Mouse (Mus musculus): ENCODE results near the gene Lsm2.
"Not testable (repeated sequence)": the region's sequence is repeated elsewhere in the genome, so short reads cannot be mapped to it uniquely, and the experiment has no call there.

Lsm2 gene

GRCm38 (mm10) chr17:34957291-34957690 lies 24.4 kb upstream of the Lsm2 start:
- not testable (repeated sequence) for DNase-seq

- DNase-seq, result not testable (repeated sequence)
Measured at GRCm38 (mm10) chr17:34957966-34958365, 23.7 kb upstream of the Lsm2 start.

GRCm38 (mm10) chr17:34958734-34959129 lies 22.9 kb upstream of the Lsm2 start:
- not testable (repeated sequence) for DNase-seq

GRCm38 (mm10) chr17:34959130-34959778 lies 22.4 kb upstream of the Lsm2 start, which contains the start of gene Hspa1b:
Hspa1b (minus strand) TSS chr17:34959238.
- peak; percentile 78 for DNase-seq

GRCm38 (mm10) chr17:34959881-34960515 lies 21.7 kb upstream of the Lsm2 start:
- DNase-seq, result no peak

GRCm38 (mm10) chr17:34960702-34961493 lies 20.8 kb upstream of the Lsm2 start:
- no peak for DNase-seq

- DNase-seq, result no peak
Measured at GRCm38 (mm10) chr17:34962125-34962524, 19.5 kb upstream of the Lsm2 start.

- no peak for DNase-seq
Measured at GRCm38 (mm10) chr17:34962841-34963240, 18.8 kb upstream of the Lsm2 start.

GRCm38 (mm10) chr17:34964640-34965049 lies 17.0 kb upstream of the Lsm2 start:
- DNase-seq, result no peak

GRCm38 (mm10) chr17:34965627-34966026 lies 16.0 kb upstream of the Lsm2 start:
- no peak for DNase-seq

- DNase-seq, result not testable (repeated sequence)
Measured at GRCm38 (mm10) chr17:34969822-34970221, 11.8 kb upstream of the Lsm2 start, which contains the start of gene Gm20481. Gm20481 (plus strand) TSS chr17:34969912.

GRCm38 (mm10) chr17:34970850-34971249 lies 10.8 kb upstream of the Lsm2 start:
- not testable (repeated sequence) for DNase-seq

GRCm38 (mm10) chr17:34971694-34972068 lies 10.0 kb upstream of the Lsm2 start:
- not testable (repeated sequence) for DNase-seq

- peak; percentile 80 for DNase-seq
Measured at GRCm38 (mm10) chr17:34972069-34972749, 9.5 kb upstream of the Lsm2 start, which contains the start of the genes Hspa1a and Hspa1l. Hspa1a (minus strand) TSS chr17:34972156. Hspa1l (plus strand) TSS chr17:34972703.

- no peak for DNase-seq
Measured at GRCm38 (mm10) chr17:34975581-34976492, 5.8 kb upstream of the Lsm2 start.

GRCm38 (mm10) chr17:34977000-34977399 lies 4.7 kb upstream of the Lsm2 start:
- no peak for DNase-seq

GRCm38 (mm10) chr17:34978239-34978638 lies 3.4 kb upstream of the Lsm2 start:
- DNase-seq, result no peak

- no peak for DNase-seq
Measured at GRCm38 (mm10) chr17:34979631-34980030, 2.0 kb upstream of the Lsm2 start.

- DNase-seq, result no peak
Measured at GRCm38 (mm10) chr17:34980655-34981054, 1.0 kb upstream of the Lsm2 start.

GRCm38 (mm10) chr17:34982328-34982727 lies 666 bp downstream of the Lsm2 start:
- no peak for DNase-seq

GRCm38 (mm10) chr17:34984218-34984617 lies 2.6 kb downstream of the Lsm2 start:
- DNase-seq, result no peak

- no peak for DNase-seq
Measured at GRCm38 (mm10) chr17:34994751-34995150, 13.1 kb downstream of the Lsm2 start.
